Mouse (Mus musculus): ENCODE data around the gene Ism1.

Gene Ism1

GRCm38 (mm10) chr2:139677809-139678274 lies at the start of gene Ism1:
Ism1 (plus strand) TSS chr2:139678178.
- DNase-seq (ENCODE audit: low spot score): no peak

DNA sequence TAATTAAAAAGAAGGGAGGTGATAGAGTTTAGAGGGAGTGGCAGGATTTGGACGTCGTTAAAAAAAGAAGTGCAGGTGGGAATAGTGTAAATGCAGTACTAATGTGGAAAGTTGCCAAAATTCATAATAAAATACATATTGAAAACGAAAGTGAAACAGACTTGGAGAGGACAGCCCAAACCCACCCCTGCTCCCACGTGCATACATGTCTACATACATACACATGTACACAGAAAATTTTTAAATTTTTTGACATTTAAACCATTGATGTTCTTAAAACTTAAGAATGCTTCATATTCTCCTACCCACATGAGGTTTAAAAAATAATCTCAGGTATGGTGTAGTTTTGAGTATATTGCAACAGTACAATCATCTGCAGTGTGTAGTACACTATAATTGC lies 49.2 kb upstream of the Ism1 start:
- no peak for DNase-seq (ENCODE audit: low spot score)

DNA sequence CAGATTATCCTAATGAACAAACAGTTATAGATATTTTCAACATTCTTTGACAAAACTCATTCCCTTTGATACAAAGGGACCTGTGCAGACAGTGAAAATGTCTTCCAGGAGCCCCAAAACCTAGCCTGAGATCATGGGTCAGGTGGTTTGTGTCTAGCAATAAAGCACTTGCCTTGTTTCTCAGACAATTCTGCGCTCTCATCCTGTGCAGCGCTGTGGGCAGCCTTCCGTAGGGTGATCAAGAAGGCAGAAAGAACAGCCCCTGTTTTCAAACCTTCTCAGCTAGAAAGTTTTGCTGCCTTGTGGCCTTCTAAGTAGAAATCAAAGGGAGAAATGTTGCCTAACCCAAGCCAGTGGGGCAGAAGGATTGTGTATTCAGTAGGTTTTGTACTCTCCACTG lies 48.3 kb upstream of the Ism1 start:
- no peak for DNase-seq (ENCODE audit: low spot score)

GRCm38 (mm10) chr2:139634506-139634905 lies 43.5 kb upstream of the Ism1 start:
- DNase-seq (ENCODE audit: low spot score): no peak

GRCm38 (mm10) chr2:139637861-139638260 lies 40.1 kb upstream of the Ism1 start:
- DNase-seq (ENCODE audit: low spot score): no peak

DNA sequence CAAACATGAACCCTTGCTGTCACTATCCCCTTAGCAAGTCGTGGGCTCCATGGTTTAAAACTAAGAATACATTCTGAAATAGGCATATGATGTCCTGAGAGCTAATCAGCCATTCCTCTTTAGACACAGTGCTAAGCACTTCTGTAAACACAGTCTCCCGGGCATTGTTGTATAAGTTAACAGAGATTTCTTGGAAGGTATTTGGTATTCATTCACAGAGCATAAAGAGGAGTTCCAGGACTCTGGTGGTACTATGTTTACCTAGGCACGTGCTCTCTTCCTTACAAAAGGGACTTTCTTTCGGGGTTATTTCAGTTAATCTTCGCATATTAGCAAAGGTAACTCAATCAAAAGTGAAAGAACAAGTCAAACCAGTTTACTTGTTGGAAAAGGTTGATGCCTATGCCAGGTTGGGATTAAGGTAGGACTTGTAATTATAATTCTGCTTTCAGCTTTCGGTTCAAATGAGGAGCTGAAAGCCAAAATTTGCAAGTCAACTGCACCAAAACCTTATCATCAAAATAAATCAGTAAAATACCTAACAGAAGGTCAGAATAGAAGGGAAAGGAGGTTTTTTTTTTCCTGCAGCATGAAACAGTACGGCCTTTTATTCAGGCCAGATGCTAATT lies 36.1 kb upstream of the Ism1 start:
- no peak for DNase-seq (ENCODE audit: low spot score)

DNA sequence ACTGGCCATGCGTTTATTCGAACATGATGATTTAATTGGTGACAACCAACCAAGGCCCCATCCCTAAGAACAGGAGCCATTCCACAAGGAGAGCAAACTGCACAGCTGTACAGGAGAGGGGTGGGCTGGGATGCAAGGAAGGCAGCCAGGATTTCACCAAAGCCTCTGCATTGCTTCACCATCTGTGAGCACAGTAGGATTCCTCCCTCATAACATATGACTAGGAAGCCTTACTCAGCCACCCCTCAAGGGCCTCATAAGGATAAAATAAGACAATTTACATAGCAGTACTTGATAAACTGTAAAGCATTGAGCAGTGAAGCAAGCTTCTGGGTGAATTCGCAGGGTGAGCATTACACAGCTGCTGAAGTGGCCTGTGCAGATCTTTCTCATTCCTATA lies 28.5 kb upstream of the Ism1 start:
- no peak for DNase-seq (ENCODE audit: low spot score)

- no peak for DNase-seq (ENCODE audit: low spot score)
Measured at GRCm38 (mm10) chr2:139656750-139657149, 21.2 kb upstream of the Ism1 start.

- DNase-seq (ENCODE audit: low spot score): no peak
Measured at GRCm38 (mm10) chr2:139671838-139672237, 6.1 kb upstream of the Ism1 start.

- DNase-seq (ENCODE audit: low spot score): no peak
Measured at GRCm38 (mm10) chr2:139672371-139672770, 5.6 kb upstream of the Ism1 start.

GRCm38 (mm10) chr2:139677065-139677762 lies 764 bp upstream of the Ism1 start:
- DNase-seq (ENCODE audit: low spot score): no peak

GRCm38 (mm10) chr2:139678275-139679140 lies 530 bp downstream of the Ism1 start:
- no peak for DNase-seq (ENCODE audit: low spot score)

DNA sequence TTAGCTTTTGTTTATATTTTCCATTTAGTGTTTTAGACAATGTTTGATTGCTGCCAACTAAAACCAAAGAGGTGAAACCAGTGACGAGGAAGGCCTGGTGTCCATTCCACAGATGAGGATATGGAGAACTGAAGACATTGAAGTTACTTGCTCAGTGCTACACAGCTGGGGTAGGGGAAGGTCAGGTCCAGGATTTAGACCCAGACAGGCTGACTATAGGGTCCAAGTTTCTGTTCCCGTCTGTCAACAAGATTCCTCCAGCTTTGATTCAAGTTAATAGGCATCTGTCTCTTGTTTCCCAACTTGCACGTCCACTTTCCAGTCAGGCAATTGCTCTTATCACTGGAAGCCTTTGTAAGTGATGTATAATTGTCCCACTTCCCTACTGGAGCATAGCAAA lies 4.6 kb downstream of the Ism1 start:
- DNase-seq (ENCODE audit: low spot score): no peak

DNA sequence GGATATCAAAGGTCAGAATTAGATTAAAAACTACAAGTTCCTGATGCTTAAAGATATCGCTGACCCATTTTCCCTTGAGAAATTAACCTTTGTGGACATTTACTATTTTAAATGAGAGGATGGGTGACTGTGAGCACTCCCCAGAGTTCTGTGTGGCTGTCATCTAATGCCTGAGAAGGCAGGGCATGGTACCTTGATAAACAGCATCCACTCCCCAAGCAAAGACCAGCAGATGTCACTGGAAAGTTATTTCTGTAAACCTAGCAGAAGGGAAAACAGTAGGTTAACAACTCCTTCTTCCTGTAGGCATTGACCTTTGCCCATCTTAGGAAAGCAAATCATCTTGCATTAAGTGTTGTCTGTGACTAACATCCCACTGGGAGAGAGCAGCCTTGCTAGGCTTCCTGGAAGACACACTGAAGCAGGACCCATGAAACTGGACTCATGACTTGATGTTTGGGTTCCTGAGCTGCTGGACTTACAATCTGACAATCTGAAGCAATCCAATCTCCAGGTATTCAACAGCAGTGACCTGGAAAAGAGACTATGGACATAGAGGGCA lies 11.5 kb downstream of the Ism1 start:
- no peak for DNase-seq (ENCODE audit: low spot score)

GRCm38 (mm10) chr2:139693521-139693920 lies 15.5 kb downstream of the Ism1 start:
- DNase-seq (ENCODE audit: low spot score): no peak

- no peak for DNase-seq (ENCODE audit: low spot score)
Measured at GRCm38 (mm10) chr2:139694638-139695037, 16.7 kb downstream of the Ism1 start.

- no peak for DNase-seq (ENCODE audit: low spot score)
Measured at GRCm38 (mm10) chr2:139696578-139696977, 18.6 kb downstream of the Ism1 start.

DNA sequence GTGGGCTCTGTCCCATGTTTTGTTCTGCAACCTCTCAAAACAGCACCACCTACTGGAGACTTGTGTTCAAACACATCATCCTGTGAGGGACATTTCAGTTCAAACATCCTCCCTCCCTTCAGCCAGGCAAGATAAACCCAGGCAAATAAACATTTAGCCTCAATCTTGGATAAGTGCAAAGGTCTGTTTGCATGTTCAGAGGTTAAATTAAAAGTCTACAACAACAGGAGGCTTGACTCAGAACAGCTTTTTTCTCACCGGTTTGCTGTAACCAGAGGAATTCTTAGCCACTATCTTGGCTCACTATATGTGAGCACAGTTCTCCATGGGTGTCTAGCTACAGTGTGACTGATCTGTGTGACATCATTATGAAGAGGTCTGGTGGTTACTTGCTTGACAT lies 22.6 kb downstream of the Ism1 start:
- DNase-seq (ENCODE audit: low spot score): no peak

- DNase-seq (ENCODE audit: low spot score): no peak
Measured at GRCm38 (mm10) chr2:139704951-139705350, 27.0 kb downstream of the Ism1 start.

DNA sequence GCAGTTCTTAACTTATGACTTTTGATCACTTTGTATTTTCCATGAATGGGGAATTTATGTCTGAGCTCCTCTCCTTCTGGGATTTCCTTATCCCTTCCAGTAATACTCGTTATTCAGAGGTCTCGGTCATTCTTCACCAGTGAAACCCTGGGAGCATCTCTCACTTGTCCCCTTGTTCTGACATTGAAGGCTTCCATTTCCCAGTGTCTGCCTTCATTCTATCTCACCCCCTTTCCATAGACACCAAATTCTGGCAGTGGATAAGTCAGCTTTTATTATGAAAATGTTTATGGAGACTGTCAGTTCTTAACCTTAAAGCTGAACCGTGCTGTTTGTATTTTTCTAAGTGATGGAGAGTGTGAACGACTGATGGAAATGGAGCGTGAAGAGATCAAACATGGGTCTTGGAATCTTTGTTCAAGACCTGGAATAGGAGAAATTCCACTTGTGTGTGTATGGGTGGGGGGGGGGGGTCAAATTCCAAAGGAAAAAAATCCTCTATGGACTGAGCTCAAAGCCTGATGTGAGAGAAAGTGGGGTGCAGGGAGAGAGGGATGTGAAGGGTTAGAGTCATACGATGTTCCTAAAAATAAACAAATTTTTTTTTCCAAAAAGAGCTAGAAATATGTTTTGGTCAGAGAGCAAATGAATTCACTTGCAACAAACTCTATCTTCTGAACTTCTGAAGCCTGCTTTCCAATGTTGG lies 30.4 kb downstream of the Ism1 start:
- no peak for DNase-seq (ENCODE audit: low spot score)

- no peak for DNase-seq (ENCODE audit: low spot score)
Measured at GRCm38 (mm10) chr2:139711640-139712039, 33.7 kb downstream of the Ism1 start.

GRCm38 (mm10) chr2:139712046-139712445 lies 34.1 kb downstream of the Ism1 start:
- no peak for DNase-seq (ENCODE audit: low spot score)

Measured in spleen, adult 12 weeks (tissue).